Mouse (Mus musculus): ENCODE measurements at regions not wholly inside any gene's neighbourhood (a gene's known extent, or its start where the extent isn't known, plus 50 kb on each side); places are given as distances from the start of the nearest gene placed in this dataset.

DNA sequence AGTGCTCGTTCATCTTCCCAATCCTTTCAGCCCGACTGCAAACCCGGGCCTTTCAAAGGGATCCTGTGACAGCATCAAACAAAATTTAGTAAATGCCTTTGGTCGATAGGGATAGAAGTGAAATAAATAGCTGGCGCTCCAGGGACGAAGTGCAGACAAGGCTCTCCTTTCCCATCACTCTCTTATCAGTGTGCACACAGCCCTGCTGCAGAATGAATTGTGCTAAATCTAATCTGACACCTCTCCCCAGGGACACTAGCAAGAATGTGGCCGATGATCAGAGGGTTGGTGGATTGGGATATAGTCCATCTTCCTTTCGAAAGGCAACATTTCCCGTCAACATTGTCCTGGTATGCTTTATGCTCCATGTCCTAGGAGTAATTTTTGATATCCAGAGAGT is 1372.9 kb upstream of the Tenm4 start:
- DNase-seq (ENCODE audit: extremely low spot score in 1 of 2, low spot score in 1 of 2), result no peak

DNA sequence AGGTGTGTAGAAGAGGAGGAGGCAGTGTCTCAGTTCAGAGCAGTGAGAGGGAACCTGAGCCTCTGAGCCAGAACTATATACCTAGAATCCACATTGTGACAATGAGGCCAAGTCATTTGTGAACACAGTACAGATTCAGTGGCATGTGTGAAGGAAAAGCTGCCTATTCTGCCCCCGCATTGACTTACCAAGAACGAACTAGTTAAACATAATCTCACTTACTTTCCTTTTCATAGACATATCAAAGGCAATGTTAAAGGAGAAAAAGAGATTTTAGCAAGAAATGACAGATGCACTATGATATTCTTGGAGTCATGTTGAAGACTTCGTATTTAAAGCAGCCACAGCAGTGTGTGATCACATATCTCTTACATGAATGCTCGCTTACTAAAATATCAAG is 1329.8 kb upstream of the Tenm4 start:
- DNase-seq (ENCODE audit: extremely low spot score in 1 of 2, low spot score in 1 of 2), result peak; percentile 9 to 25

DNA sequence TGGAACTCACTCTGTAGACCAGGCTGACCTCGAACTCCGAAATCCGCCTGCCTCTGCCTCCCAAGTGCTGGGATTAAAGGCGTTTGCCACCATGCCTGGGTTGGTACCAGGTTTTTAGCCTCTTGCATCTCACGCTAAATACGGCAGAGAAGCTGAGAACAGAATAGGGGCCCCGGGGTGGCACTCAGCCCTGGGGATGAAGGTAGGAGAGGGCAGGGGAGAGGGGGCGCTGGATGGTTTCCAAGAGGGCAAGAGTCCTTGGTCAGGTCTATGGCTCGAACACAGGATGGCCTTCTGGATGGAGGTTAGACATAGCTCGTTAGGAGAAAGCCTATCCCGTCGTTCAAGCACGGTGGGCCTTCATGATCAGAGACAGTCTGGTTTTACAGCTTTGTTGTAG is 1319.7 kb upstream of the Tenm4 start:
- DNase-seq (ENCODE audit: extremely low spot score in 1 of 2, low spot score in 1 of 2), result no peak

DNA sequence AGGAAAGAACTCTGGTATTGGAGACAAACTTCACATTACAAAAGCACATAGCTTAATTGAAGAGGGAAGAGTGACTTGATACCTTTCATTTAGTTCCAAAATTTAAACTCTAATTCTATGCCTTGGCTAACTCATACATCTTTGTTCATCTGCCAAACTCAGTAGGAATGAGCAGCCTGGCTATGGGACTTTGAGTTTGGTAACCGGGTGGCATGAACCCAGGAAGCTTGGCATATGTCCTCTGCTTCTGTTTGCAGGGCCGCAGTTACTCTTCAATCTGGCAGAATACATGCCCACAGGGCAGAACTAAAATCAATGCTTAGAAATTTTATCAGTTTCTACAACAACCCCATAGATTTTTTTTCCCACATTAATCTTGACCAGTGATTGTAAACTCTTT is 1314.4 kb upstream of the Tenm4 start:
- DNase-seq (ENCODE audit: extremely low spot score in 1 of 2, low spot score in 1 of 2), result no peak

DNA sequence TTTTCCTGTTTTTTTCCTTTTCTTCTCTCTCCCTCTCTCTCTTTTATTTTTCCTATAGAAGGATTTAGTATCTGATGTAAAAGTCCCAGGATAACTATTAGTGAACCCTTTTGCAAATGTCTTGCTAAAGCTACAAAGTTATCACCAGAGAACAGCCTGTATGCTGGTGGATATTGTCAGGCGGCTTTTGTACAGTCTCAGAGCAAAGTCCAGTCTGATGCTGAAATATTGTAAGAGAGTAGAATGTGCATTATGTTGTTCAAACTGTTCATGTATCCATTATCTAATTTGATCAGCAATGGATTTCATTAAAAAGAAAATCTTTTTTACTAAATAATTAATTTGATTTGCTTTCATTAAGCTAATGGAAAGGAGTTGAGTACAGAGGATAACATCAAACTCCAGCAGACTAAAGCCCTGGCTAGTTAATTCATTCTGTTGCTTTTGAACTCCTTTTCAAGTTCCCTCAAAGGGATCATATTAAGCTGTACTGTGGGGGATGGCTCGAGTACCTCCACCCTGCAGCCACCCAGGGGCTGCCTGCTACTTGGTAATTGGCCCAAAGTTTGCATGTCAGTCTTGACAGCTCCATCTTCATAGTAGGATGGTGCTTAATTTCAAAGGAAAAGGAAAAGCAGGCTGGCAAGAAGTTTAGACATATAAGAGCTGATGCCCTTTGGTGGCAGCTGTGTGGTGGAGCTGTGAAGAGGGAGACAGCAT is 1280.2 kb upstream of the Tenm4 start:
- DNase-seq (ENCODE audit: extremely low spot score in 1 of 2, low spot score in 1 of 2), result no peak

DNA sequence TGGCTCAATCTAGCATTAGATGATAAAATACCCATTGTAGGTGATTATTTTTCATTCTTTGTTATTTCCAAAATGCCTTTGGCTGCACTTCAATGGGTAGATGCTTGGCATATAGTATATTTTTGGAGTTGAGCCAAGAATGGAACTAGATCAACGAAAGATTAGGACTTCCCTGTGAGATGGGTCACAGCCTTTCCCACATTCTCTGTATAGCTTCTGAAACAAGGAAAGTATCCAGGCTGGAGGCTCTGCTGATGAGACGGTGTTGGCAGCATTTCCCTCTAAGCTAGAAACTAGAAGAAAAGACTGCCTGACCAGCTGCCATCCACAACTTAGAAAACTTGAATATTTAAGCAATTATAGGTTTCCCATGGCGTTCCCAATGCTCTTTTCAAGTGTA is 1273.0 kb upstream of the Tenm4 start:
- DNase-seq (ENCODE audit: extremely low spot score in 1 of 2, low spot score in 1 of 2), result no peak

DNA sequence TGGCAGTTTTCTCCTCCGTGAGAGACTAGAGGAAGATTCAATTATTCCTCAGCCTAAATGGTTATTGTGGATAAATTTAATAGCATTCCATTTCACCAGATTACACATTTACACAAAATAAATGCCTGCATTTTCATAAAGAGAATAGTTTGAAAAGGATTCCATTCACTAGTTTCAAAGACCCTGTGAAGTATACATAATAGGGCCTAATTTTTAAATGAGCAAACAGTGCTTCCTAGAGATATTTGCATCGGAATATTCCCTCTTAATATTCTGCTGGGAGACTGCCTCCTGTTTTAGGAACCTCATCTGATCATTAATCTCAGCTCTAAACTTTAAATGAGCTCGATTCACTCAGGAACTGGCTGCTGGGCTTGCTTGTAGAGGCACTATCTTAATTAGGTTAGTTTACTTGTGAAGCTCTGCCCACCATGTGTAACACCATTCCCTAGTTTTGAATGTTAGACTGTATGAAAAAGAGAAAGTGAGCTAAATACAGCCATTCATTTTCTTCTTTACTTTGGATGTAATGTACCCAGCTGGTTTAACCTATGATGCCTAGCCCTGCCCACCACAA is 1244.4 kb upstream of the Tenm4 start:
- DNase-seq (ENCODE audit: extremely low spot score in 1 of 2, low spot score in 1 of 2), result no peak

DNA sequence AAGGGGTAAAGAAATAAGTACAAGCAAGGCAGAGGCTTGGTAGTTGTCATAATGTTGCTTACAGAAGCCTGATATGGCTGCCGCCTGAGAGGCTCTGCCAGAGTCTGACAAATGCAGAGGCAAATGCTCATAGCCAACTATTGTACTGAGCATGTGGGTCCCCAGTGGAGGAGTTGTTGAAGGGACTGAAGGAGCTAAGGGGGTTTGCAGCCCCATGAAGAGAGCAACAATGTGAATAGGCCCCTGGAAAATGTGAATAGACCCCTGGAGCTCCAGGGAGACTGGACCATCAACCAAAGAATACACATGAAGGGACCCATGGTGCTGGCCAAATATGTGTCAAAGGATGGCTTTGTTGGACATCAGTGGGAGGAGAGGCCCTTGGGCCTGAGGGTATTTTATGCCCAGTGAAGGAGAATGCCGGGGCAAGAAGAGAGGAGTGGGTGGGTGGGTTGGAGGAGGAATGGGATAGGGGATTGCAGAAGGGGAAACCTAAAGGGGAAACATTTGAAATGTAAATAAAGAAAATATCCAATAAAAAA is 1207.2 kb upstream of the Tenm4 start:
- no peak for DNase-seq (ENCODE audit: extremely low spot score in 1 of 2, low spot score in 1 of 2)

DNA sequence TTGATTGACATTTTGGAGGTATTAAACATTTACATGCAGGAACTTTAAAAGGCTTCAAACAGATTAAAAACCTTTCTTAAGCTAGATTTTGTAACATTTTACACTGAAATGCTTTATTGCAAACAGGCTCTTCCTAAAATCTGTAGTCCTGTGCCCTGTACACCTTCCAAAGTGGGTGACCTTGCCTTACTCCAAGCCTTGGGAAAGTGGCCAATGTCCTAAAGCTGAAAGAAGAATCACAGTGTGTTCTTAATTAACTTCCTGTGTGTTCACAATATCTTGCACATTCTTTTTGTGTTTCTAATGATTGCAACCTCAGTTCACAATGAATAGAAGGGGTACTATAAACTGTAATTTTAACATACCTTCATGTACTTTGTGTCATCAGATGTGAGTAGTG is 1203.4 kb upstream of the Tenm4 start:
- DNase-seq (ENCODE audit: extremely low spot score in 1 of 2, low spot score in 1 of 2), result no peak

DNA sequence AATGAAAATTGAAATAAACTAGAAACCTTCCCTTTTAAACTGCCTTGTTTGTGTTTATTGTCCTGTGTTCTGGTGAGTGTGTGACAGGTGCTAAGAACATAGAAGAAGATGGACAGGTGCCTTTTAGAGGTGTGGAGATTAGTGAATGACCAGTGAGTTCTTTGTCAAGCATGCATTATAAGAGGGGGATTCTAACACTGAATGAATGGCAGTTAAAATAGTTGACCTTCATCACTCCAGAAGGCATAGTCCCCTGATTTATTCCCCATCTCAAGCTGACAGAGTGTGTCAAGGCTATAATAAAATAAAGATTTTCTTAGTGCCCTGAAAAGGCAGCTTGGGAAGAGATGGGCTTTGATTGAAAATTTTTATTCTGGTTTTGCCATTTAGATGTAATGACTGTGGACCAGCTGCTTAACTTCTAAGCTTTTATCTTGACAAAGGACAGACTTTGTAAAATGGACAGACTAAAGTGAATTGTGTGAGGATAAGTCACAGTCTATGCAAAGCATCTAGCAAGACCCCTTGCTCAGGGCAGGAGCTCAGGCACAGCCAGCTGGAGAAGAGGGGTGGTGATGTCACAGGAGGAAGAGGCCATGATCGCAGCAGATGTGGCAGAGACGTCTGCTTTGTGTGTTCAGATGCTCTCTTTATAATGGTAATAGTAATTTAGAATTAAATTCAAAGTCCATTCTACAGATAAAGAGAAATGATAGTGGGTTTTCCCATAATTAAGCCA is 1195.8 kb upstream of the Tenm4 start:
- no peak for DNase-seq (ENCODE audit: extremely low spot score in 1 of 2, low spot score in 1 of 2)

DNA sequence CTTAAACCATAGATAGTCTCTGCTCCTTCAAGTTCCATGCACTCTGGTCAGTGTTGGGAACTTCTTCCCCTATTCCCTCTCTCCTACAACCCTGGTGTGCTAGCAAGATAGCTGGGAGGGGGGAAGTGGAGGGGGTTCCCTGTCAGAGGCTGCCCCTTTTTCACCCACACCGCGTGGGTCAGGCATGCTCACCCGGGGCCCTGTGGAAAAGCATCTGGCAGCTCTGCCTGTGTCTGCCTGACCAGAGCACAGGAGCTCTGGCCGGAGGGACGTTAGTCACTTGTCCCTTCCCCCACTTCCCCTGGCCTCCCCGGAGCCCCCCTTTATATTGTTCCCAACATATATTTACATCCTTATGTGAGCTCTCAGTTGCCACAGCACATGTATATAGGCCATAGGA is 1174.8 kb upstream of the Tenm4 start:
- no peak for DNase-seq (ENCODE audit: extremely low spot score in 1 of 2, low spot score in 1 of 2)

DNA sequence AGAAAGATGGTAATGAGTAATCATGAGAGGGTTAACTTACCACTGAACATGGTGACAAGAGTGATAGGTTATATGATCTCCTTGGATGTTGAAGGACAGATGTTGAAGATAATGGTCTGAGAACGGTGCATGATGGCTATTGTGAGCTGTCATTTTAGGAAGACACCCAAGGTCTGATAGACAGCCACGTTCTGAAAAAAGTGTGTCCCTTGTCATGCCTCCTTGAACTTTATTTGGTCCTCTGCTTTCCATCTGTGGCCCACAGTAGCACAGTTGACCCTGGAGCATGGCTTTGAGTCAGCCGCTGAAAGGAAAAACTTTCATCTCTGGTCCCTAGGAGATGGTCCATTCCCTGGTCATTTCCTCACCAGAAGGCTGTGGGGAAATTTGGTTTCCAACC is 1166.9 kb upstream of the Tenm4 start:
- no peak for DNase-seq (ENCODE audit: extremely low spot score in 1 of 2, low spot score in 1 of 2)

DNA sequence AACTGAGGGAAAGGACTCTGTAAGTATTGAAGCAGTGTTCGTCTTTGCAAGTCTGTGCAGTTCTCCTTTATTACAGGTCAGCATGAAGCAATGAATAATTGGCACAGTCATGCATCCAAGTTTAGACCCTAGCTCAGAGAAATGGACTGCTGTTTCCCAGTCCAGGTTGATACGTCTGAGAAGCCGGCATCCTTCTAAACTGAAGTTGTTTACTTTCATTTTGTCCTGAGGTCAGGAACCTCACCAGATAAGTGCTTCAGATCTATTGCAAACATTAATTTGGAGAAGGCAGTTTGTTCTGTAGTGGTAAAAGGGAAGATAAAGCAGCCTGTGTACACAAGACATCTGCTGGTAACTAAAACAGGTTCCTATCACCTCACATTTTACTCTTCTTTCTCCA is 1165.6 kb upstream of the Tenm4 start:
- no peak for DNase-seq (ENCODE audit: extremely low spot score in 1 of 2, low spot score in 1 of 2)

DNA sequence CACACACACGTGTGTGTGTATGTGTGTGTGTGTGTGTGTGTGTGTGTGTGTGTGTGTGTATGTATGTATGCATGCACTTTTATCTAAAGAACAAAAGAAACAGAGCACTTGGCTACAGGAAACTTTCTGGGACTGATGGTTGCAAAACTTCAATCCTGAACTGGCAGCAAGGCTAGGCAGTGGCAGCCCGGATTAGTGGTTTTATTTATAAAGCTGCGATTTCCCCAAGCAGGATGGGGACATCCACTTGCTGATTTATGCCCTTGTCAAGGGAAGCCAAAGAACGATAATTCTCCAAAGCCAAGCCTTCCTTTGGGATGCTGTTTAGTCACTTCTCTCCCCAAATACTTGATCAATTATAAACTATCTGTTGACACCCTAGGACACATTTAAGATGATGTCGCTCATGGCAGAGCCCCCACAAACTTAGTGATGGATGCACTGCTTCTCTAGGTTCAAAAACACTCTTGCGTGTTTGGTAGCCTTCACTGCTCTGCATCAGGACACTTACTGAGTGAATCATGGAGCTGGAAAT is 1162.1 kb upstream of the Tenm4 start:
- DNase-seq (ENCODE audit: extremely low spot score in 1 of 2, low spot score in 1 of 2), result no peak

DNA sequence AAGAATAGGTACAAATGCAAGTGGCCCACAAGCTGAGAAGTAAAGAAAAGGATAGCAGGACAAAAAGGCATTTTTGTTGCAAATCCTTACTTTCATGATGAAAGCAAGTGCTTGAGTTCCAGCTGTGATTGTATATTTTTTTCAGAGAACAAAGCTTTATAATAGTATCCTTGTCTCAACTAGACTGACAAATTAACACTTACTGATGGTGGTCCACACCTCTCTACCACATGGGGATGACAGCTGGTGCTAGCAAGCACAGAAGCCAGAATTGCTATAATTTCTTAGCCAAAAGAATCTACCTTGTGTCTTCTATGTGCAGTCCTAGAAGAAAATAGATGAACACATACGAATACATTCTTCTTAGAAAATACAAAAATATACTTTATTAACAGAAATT is 1150.8 kb upstream of the Tenm4 start:
- no peak for DNase-seq (ENCODE audit: extremely low spot score in 1 of 2, low spot score in 1 of 2)

DNA sequence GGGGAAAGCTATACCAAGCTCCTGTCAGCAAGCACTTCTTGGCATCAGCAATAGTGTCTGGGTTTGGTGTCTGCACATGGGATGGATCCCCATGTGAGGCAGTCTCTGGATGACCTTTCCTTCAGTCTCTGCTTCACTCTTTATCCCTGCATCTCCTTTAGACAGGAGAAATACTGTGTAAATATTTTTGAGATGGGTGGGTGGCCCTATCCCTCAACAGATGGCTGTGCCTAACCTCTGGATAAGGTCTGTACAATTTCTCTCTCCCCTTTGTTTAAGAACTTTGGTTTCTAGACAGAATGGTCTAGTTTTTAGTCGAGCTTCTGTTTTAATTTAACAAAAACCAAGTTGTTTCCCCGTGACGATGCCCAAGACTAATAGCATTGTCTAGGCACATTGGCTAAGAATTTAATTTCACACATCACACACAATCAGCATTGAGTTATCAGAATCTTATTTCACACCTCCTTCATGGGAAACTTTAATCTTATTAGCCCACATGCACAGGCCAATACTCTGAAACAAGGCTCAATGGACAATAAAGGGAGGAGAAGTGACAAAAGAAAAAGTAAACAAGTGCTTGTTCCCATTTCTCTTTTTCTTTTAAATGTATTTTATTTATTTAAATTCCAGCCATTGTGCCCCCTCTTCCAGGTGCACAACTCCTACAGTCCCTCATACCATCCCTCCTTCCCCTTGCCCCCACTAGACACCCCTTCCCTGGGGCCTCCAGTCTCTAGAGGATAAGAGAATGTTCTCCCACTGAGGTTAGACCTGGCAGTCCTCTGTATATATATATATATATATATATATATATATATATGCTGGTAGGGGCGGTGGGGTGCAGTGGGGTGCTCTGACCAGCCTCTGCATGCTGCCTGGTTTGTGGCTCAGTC is 1142.9 kb upstream of the Tenm4 start:
- DNase-seq (ENCODE audit: extremely low spot score in 1 of 2, low spot score in 1 of 2), result no peak

Data from frontal cortex, adult 2 months (tissue).